Mouse (Mus musculus): ENCODE results near the gene Vps29. TPM values are rescaled to one million over a fixed set of nuclear protein-coding genes. Genes with fewer than 3 reads are reported as not detected.

Gene Vps29
- polyA plus RNA-seq, 1 experiment from 2014 or later = 286 TPM

GRCm38 (mm10) chr5:122405537-122405936 lies 51.4 kb downstream of the Vps29 start:
- Histone ChIP-seq H3K27ac (no peak overlapping the region), H3K36me3 (replicated peaks) (peaks cover 26% of the 10 kb centered on the region), H3K4me2 (no peak overlapping the region), H3K4me1 (no peaks in the 10 kb centered on the region), H3K4me3 (no peak overlapping the region), H3K27me3 (replicated peaks) (no peaks in the 10 kb centered on the region), H3K9me3 (no peaks in the 10 kb centered on the region), H3K9ac (no peak overlapping the region)
- 96% methylated on average over 10 of the region's 10 CpGs for WGBS
- ATAC-seq (replicated peaks) = no peak

DNA sequence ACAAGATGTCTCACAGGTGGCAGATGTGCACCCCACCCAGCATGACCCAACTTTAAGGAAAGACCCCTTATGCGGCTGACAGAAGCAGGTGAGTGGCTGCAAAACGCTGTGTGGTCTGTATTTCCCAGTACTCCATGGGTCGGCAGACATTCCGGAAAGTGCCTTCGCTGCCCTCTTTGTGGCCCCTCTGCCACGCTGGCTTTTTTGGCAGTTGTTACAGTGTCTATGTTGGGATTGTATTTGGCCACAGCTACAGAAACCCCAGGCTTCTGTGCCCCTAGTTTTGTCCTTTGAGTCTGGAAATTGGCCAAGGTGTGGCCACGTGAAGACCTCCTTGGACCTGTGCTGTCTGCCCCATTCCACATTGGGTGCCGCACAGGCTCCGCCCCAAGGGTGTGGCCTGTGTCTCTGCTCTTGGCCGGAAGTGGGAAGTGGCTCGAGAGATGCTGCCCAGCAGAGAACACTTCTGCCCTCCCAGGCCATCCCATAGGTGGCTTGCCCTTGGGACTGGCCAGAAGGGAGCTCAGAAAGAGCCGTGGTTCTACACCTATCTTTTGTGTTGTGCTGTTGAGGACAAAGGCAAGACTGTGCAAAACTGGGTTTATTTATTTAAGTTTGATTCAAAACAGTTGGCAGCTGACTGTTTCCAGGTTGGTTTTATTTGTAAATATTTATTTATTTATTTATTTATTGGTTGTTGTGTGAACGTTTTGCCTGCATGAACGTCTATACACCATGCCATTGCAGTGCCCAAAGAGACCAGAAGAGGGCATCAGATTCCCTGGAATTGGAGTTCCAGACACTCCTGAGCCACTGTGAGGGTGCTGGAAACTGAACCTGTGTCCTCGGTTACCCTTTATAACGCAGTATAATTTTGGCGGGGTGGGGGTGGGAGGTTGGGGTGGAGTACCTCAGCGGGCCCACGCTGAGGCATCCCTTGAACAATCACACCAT lies 55.8 kb downstream of the Vps29 start:
- Histone ChIP-seq H3K9ac (no peak overlapping the region), H3K4me3 (no peak overlapping the region), H3K36me3 (replicated peaks) (peaks cover 14% of the 10 kb centered on the region; the same call in 1 of the 2 replicates), H3K4me2 (no peak overlapping the region), H3K9me3 (no peaks in the 10 kb centered on the region), H3K27ac (no peak overlapping the region), H3K4me1 (no peaks in the 10 kb centered on the region), H3K27me3 (replicated peaks) (no peaks in the 10 kb centered on the region)
- no peak for ATAC-seq (replicated peaks)
- WGBS = 88% methylated on average over 19 of the region's 19 CpGs

- no peak overlapping the region for H3K9ac ChIP-seq
- no peak overlapping the region for H3K27ac ChIP-seq
- no peak overlapping the region for H3K4me3 ChIP-seq
- peaks cover 6% of the 10 kb centered on the region; the same call in 1 of the 2 replicates for H3K36me3 ChIP-seq (replicated peaks)
- H3K9me3 ChIP-seq = no peaks in the 10 kb centered on the region
- H3K4me2 ChIP-seq = no peak overlapping the region
- no peak for ATAC-seq (replicated peaks)
- H3K27me3 ChIP-seq (replicated peaks) = no peaks in the 10 kb centered on the region
- no peaks in the 10 kb centered on the region for H3K4me1 ChIP-seq
- WGBS = 85% methylated on average over 5 of the region's 5 CpGs
Measured at GRCm38 (mm10) chr5:122411892-122412291, 57.7 kb downstream of the Vps29 start.

DNA sequence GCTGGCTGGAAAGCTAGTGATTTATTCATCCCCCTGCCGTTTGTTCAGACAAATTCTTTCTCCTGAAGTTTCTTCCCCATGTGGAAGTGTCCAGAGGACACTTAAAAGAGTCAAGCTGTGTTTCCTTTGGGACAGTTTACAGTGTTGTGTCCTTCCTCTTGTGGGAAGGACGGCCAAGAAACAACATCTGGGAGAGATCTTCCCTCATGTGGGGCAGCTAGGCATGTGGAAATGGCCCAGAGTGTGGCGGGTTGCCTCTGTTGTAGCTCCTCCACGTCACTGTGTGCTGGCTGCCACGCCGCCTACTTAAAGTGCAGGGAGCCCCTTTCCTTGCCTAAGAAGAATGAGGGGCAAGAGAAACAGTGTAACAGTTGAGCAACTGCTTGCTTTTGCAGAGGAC lies 58.7 kb downstream of the Vps29 start:
- WGBS = 65% methylated on average over 6 of the region's 6 CpGs
- Histone ChIP-seq H3K4me2 (no peak overlapping the region), H3K36me3 (replicated peaks) (no peaks in the 10 kb centered on the region), H3K27ac (no peak overlapping the region), H3K9me3 (no peaks in the 10 kb centered on the region), H3K4me3 (no peak overlapping the region), H3K4me1 (no peaks in the 10 kb centered on the region), H3K27me3 (replicated peaks) (no peaks in the 10 kb centered on the region), H3K9ac (no peak overlapping the region)
- ATAC-seq (replicated peaks) = no peak

- WGBS = 90% methylated on average over 5 of the region's 5 CpGs
- H3K27me3 ChIP-seq (replicated peaks) = no peaks in the 10 kb centered on the region
- H3K9ac ChIP-seq = no peak overlapping the region
- ATAC-seq (replicated peaks) = no peak
- H3K9me3 ChIP-seq = no peaks in the 10 kb centered on the region
- H3K4me3 ChIP-seq = no peak overlapping the region
- no peaks in the 10 kb centered on the region for H3K4me1 ChIP-seq
- no peaks in the 10 kb centered on the region for H3K36me3 ChIP-seq (replicated peaks)
- no peak overlapping the region for H3K27ac ChIP-seq
- no peak overlapping the region for H3K4me2 ChIP-seq
Measured at GRCm38 (mm10) chr5:122414351-122414750, 60.2 kb downstream of the Vps29 start.

Other genes with a start within 250 kb of the Vps29 start
- 0.29 TPM in 1 of 2 replicates, not detected in the other for gene Ccdc63, start 213.5 kb upstream of the Vps29 start, polyA plus RNA-seq (2015; fragmentation: Nextera tagmentation; extraction: Ambion mirVana)
- gene Ppp1cc, start 196.1 kb upstream of the Vps29 start, polyA plus RNA-seq (2015; fragmentation: Nextera tagmentation; extraction: Ambion mirVana) = 216 and 237 TPM in 2 replicates
- 1.5 and 1.9 TPM in 2 replicates for gene Hvcn1, start 147.6 kb upstream of the Vps29 start, polyA plus RNA-seq (2015; fragmentation: Nextera tagmentation; extraction: Ambion mirVana)
- gene Tctn1, start 89.9 kb upstream of the Vps29 start, polyA plus RNA-seq (2015; fragmentation: Nextera tagmentation; extraction: Ambion mirVana) = 6.1 TPM in 2 replicates
- 7.6 and 8.4 TPM in 2 replicates for gene Pptc7, start 70.0 kb upstream of the Vps29 start, polyA plus RNA-seq (2015; fragmentation: Nextera tagmentation; extraction: Ambion mirVana)
- gene Rad9b, start 136 bp upstream of the Vps29 start, polyA plus RNA-seq (2015; fragmentation: Nextera tagmentation; extraction: Ambion mirVana) = 27.0 and 28.3 TPM in 2 replicates
- gene Gpn3, start 17.5 kb downstream of the Vps29 start, polyA plus RNA-seq (2015; fragmentation: Nextera tagmentation; extraction: Ambion mirVana) = 42.9 and 47.7 TPM in 2 replicates
- 149 and 162 TPM in 2 replicates for gene Fam216a, start 18.0 kb downstream of the Vps29 start, polyA plus RNA-seq (2015; fragmentation: Nextera tagmentation; extraction: Ambion mirVana)
- gene Arpc3, start 37.5 kb downstream of the Vps29 start, polyA plus RNA-seq (2015; fragmentation: Nextera tagmentation; extraction: Ambion mirVana) = 146 and 148 TPM in 2 replicates
- gene Anapc7, start 67.3 kb downstream of the Vps29 start, polyA plus RNA-seq (2015; fragmentation: Nextera tagmentation; extraction: Ambion mirVana) = 51.2 and 54.5 TPM in 2 replicates
- 46.3 and 47.7 TPM in 2 replicates for gene Atp2a2, start 147.9 kb downstream of the Vps29 start, polyA plus RNA-seq (2015; fragmentation: Nextera tagmentation; extraction: Ambion mirVana)